Mouse (Mus musculus) ES-Bruce4 (cell line): Measurements from ENCODE around the gene Thumpd1. TPM values are rescaled to one million over a fixed set of nuclear protein-coding genes. Genes with fewer than 3 reads are reported as not detected.

Source experiments
- H3K27ac ChIP-seq: 2 replicates; pipeline ENCODE4 v1.5.1; 2012; ENCODE audit warnings: low read length, inconsistent platforms; ENCODE audit not compliant: insufficient read depth
- H3K27me3 ChIP-seq: 2 replicates; pipeline ENCODE4 v1.6.1; 2012; ENCODE audit warnings: mild to moderate bottlenecking, low read length, inconsistent platforms; ENCODE audit not compliant: control insufficient read depth, poor library complexity, insufficient read depth, severe bottlenecking
- H3K36me3 ChIP-seq: 2 replicates; pipeline ENCODE4 v1.6.1; 2012; ENCODE audit warnings: inconsistent platforms, mild to moderate bottlenecking, low read length, moderate library complexity; ENCODE audit not compliant: control insufficient read depth, poor library complexity, insufficient read depth, severe bottlenecking
- H3K4me1 ChIP-seq: one replicate; pipeline ENCODE4 v1.8.1; 2011; ENCODE audit warnings: low read length; ENCODE audit not compliant: control insufficient read depth, insufficient read depth
- H3K4me3 ChIP-seq: 2 replicates; pipeline ENCODE4 v1.5.1; 2011; ENCODE audit warnings: low read depth, mild to moderate bottlenecking, low read length
- H3K9ac ChIP-seq: 2 replicates; pipeline ENCODE4 v1.6.1; 2012; ENCODE audit warnings: low read depth, mild to moderate bottlenecking, inconsistent platforms; ENCODE audit not compliant: poor library complexity, severe bottlenecking
- H3K9me3 ChIP-seq: replicated peaks from 2 replicates; pipeline ENCODE4 v1.6.1; 2012; ENCODE audit warnings: mild to moderate bottlenecking, low read length, inconsistent platforms; ENCODE audit not compliant: control insufficient read depth, poor library complexity, insufficient read depth, severe bottlenecking
- CTCF ChIP-seq: IDR thresholded peaks from one replicate; pipeline ENCODE4 v1.8.1; 2011; ENCODE audit warnings: low read depth, low read length
- EP300 ChIP-seq: IDR thresholded peaks from 2 replicates; pipeline ENCODE4 v1.6.1; 2011; ENCODE audit warnings: low read depth, low read length; ENCODE audit not compliant: insufficient read depth
- POLR2A ChIP-seq: IDR thresholded peaks from one replicate; pipeline ENCODE4 v1.8.1; 2011; ENCODE audit warnings: low read length; ENCODE audit not compliant: insufficient read depth
- polyA plus RNA-seq: library from polyadenylated mRNA; stranded (reverse); fragments of >200 nt; gene quantifications from 2 replicates; pipeline ENCODE4 v1.2.4, GENCODE M21; 2011; ENCODE audit warnings: low read depth; ENCODE audit not compliant: missing spikeins, insufficient read depth, insufficient read length

Gene Thumpd1
- 67.9 and 68.0 TPM in 2 replicates for polyA plus RNA-seq

DNA sequence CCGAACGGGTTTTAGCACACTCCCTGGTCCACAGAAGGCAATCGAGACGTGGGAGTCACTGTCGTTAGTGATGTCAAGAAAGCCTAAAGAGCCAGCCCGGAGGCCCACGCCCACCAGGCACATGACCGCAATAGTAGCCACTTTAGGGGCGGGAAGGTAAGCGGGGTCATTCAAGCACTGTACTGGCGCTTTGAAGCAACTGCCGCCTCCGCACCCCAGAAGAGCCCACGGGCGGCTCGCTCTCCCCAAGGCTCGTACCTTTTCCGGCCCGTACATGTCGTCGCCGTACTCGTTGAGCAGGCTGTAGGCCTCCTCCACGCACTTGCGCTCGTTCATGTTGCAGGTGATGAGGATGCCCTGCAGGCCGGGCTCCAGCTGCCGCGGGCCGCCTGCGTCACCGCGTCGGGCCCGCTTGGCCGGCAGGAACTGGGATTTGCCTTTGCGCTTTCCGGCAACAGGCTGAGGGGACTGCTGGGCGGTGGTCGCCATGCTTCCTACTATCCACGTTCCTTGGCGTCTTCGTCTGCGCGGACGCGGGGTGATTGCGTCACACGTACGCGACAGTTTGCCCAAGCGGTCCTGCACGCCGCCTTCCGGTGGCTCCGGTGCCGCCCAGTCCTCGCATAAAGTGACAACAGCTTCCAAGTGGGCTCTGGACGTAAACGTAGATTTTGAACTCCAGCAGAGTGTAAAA, at the start of gene Thumpd1:
TSS of gene Thumpd1 (minus strand) at position 546 of the 694 bp plus-strand sequence.
- no peak within 1 kb of the TSS for H3K27ac ChIP-seq
- H3K4me3 ChIP-seq: peak within 1 kb of the TSS; percentile 98
- H3K27me3 ChIP-seq: no peaks in the 10 kb centered on the region
- H3K9me3 ChIP-seq: peaks cover 2% of the 10 kb centered on the region; the same call in 1 of the 2 replicates
- TF ChIP-seq EP300 (peak; percentile 68; the same call in 1 of the 2 replicates), POLR2A (no peak), CTCF (peak; percentile 24)
- peak within 1 kb of the TSS; percentile 67 for H3K9ac ChIP-seq
- no peaks in the 10 kb centered on the region for H3K4me1 ChIP-seq
- peaks cover 29% of the 10 kb centered on the region for H3K36me3 ChIP-seq

DNA sequence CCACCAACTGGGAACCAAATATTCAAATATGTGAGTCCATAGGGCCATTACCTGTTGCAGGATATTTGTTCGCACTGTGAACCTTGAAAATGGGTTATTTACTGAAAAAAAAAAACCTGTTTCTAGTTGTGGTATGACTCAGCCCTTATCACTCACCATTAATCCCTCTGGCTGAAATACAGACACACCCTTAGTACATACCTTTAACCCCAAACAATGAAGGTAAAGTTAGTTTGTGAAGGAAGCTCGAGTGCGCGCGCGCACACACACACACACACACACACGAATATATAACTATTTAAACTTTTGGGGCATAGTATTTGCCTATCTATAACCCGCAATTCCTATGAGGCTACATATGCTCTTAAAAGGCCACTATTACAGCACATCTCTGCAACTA, 49.3 kb upstream of the Thumpd1 start:
- no peaks in the 10 kb centered on the region for H3K27me3 ChIP-seq
- no peaks in the 10 kb centered on the region for H3K9me3 ChIP-seq
- H3K9ac ChIP-seq: no peak overlapping the region
- H3K27ac ChIP-seq: no peak overlapping the region
- no peaks in the 10 kb centered on the region for H3K4me1 ChIP-seq
- no peaks in the 10 kb centered on the region for H3K36me3 ChIP-seq
- no peak for TF ChIP-seq CTCF
- no peak for TF ChIP-seq POLR2A
- TF ChIP-seq EP300: no peak
- no peak overlapping the region for H3K4me3 ChIP-seq

DNA sequence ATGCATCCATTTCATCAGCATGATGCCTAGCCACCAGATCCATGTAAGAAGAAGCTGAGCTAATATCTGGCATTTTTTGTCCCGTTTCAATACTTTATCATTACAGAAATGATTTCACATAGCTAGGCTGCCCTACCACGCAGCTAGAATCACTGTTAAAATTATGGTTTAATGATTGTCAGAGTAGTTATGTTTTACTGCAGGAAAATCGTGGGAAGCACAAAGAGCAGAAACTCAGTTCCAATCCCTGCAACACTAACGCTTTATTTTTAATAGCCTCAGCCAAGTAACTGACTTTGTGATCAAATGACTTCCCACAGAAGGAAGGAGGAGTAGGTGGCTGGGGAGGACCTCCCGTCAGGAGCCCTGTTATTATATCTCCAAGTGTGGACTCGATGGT, 46.4 kb upstream of the Thumpd1 start:
- Histone ChIP-seq H3K4me3 (no peak overlapping the region), H3K27me3 (no peaks in the 10 kb centered on the region), H3K27ac (no peak overlapping the region), H3K36me3 (no peaks in the 10 kb centered on the region), H3K4me1 (no peaks in the 10 kb centered on the region), H3K9me3 (no peaks in the 10 kb centered on the region), H3K9ac (no peak overlapping the region)
- TF ChIP-seq CTCF: no peak
- no peak for TF ChIP-seq EP300
- no peak for TF ChIP-seq POLR2A

DNA sequence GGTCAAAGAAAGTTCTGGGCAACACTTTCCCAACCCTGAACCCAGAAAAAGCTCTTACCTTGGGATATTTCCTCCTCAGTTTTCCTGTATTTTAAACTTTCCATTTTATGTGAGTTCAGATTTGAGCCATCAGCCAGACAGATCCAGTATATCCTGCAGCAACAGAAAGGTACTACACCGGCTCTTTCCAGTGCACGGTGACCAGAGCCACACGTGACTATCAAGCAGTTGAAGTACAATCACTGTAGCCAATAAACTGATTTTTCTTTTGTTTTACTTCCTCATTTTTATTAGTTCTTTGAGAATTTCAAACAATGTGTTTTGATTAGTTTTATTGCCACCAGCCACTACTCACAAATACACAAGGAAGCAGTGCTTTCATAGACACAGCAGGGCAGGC, 43.8 kb upstream of the Thumpd1 start:
- H3K36me3 ChIP-seq: no peaks in the 10 kb centered on the region
- H3K27ac ChIP-seq: no peak overlapping the region
- no peaks in the 10 kb centered on the region for H3K9me3 ChIP-seq
- no peaks in the 10 kb centered on the region for H3K4me1 ChIP-seq
- H3K9ac ChIP-seq: no peak overlapping the region
- no peak overlapping the region for H3K4me3 ChIP-seq
- TF ChIP-seq POLR2A (no peak), EP300 (no peak), CTCF (no peak)
- H3K27me3 ChIP-seq: no peaks in the 10 kb centered on the region

DNA sequence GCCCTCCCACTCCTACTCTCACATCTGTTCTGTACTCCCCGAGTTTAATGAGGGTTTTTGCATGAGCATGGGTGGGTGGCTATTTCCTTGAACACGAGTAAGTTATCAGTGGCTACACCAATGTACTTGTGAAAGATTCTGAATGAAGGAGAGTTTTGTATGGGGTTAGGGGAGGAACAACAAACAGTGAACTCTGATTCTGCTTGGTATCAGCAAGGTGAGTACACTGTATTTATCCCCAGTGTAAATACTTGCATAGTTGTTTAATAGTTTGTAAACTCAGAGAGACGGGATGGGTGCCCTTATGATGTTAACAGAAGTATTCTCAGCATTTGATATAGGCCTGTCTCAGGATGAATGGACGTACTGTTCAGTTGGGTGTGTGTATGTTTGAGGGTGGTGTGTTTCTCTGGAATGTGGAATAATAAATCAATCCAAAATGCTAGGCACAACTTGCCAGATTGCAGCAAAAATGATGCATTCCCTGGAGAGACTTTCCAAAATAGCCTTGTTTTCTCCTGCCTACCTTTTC, 41.6 kb upstream of the Thumpd1 start:
- no peak for TF ChIP-seq EP300
- no peak for TF ChIP-seq POLR2A
- TF ChIP-seq CTCF: no peak
- Histone ChIP-seq H3K27me3 (no peaks in the 10 kb centered on the region), H3K9ac (no peak overlapping the region), H3K9me3 (no peaks in the 10 kb centered on the region), H3K27ac (no peak overlapping the region), H3K4me3 (no peak overlapping the region), H3K4me1 (no peaks in the 10 kb centered on the region), H3K36me3 (no peaks in the 10 kb centered on the region)

DNA sequence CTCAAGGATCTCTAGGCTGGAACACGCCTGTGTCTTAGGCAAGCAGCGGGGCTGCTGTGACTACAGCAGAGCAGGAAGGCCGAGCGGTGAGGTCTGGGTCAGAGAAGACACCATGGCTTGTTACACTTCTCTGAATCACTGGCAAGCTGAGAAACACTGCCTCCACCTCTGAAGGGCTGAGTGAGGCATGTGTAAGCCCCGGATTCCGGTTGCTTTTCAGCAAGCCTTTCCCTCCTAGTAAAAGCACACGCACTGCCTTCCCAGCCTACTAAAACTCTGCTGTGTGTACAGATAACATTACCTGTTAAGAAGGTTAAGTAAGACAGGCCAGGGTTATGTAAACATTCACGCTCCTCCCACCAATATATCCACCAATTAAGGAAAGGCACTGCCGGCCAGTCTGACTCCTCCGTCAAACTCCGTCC, 39.9 kb upstream of the Thumpd1 start, which contains the start of gene Acsm3:
TSS of gene Acsm3 (plus strand) at position 397 of the 425 bp plus-strand sequence.
- H3K4me3 ChIP-seq: peak within 1 kb of the TSS; percentile 49; the same call in 1 of the 2 replicates
- no peaks in the 10 kb centered on the region for H3K27me3 ChIP-seq
- H3K27ac ChIP-seq: no peak within 1 kb of the TSS
- H3K9me3 ChIP-seq: no peaks in the 10 kb centered on the region
- no peaks in the 10 kb centered on the region for H3K36me3 ChIP-seq
- TF ChIP-seq CTCF (no peak), POLR2A (no peak), EP300 (no peak)
- no peaks in the 10 kb centered on the region for H3K4me1 ChIP-seq
- H3K9ac ChIP-seq: no peak within 1 kb of the TSS
